Mouse (Mus musculus) cerebellum, postnatal 36 days (tissue): ENCODE data around the gene Wdr27.

Experiments
- DNase-seq, 2 experiments: peaks; one replicate each; pipeline ENCODE4 v3.0.0; 2021 to 2022; ENCODE audit warnings: mixed read lengths in 2 of 2

Wdr27 gene

DNA sequence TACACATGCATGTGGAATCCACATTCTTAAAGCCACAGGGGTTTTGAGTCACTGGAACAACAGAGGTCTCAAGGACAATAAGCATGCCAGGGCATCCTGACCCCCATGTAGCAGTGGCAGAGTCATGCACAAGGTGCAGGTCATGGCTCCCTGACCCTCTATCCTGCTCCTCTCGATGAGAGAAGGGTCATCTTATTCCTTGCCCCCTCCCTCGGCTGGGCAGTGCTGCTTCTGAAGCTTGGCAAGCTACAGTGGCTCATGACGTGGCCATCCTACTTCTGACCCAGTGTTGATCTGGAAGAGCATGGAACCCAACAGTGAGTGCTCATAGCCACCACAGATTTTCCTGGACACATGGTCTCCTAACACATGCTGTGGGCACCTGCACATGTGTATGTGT, 126.9 kb downstream of the Wdr27 start:
- no peak for DNase-seq

DNA sequence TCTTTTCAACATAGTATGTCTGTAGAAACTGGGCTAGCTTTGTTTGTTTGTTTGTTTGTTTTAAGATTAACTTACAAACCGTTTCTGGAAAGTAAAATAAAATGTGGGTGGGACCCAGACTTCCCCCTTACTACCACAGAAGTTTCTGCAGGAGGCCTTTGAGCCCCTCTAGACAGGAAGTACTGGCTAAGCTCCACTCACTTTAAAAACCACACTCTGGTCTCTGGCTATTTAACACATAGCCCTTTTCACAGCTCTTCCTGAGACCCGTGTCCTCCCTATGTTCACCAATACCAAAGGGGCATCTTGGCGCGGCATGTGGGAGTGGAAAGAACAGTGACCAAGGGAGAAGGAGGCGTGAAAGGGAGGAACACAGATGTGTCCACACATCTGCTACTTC, 127.7 kb downstream of the Wdr27 start:
- DNase-seq, result no peak

- DNase-seq, result no peak
Measured at GRCm38 (mm10) chr17:14812631-14813030, 130.3 kb downstream of the Wdr27 start.

GRCm38 (mm10) chr17:14812033-14812432, 130.9 kb downstream of the Wdr27 start:
- DNase-seq, result no peak

- DNase-seq, result no peak
Measured at GRCm38 (mm10) chr17:14806808-14807207, 136.2 kb downstream of the Wdr27 start.

GRCm38 (mm10) chr17:14799243-14799642, 143.7 kb downstream of the Wdr27 start:
- no peak for DNase-seq

DNA sequence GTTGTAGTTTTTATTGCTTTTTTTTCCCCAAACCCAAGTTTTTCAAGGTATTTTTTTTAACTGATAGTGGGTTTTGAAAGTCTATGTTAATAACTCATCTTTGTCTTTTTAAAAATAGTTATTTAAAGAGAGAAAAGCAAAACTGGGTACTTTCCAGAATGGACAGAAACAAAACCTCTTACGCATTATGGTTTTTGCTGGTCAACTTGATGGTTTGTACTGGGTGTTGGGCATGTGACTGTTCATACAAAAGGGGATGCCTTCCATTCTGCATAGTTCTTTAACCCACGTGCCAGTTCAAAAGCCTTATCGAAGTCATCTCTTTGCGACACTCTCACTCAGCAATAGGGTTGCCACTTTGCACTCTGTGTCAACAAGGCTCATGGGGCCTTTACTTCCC, 147.9 kb downstream of the Wdr27 start:
- no peak for DNase-seq

DNA sequence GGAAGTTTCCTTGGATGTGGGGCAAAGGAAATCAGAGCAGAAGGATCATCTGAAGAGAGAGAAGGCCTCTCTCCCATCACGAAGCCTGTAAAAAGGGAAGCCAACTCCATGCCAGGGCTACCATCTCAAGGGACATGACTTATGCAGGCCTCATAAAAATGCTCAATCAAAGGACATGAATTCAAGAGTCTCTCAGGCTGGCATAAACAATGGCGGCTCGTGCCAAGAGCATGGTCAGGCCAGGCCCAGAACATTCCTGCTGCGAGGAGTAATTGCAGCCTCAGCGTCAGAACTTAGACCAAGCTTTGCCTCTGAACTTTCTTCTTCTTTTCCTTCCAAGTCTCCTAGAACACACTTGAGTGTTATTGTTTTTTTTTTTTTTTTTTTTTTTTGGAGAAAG, 163.6 kb downstream of the Wdr27 start:
- no peak for DNase-seq

GRCm38 (mm10) chr17:14771339-14771738, 171.6 kb downstream of the Wdr27 start:
- no peak for DNase-seq

GRCm38 (mm10) chr17:14770377-14770776, 172.6 kb downstream of the Wdr27 start:
- no peak for DNase-seq
